Mouse (Mus musculus) heart, adult 18-20 months (tissue): Measurements from ENCODE around the gene Dgka. TPM values are rescaled to one million over a fixed set of nuclear protein-coding genes. Genes with fewer than 3 reads are reported as not detected.
A peak's percentile ranks its signal among the peaks of the same experiment; 100 is the strongest.
"Not testable (repeated sequence)": the region's sequence is repeated elsewhere in the genome, so short reads cannot be mapped to it uniquely, and the experiment has no call there.

Experiments used
- DNase-seq, 2 experiments: peaks; one replicate each; pipeline ENCODE4 v3.0.0; 2021 to 2022; ENCODE audit warnings: mixed read lengths in 1 of 2
- total RNA-seq, 2 experiments: library from RNA; stranded (reverse); gene quantifications; 2 replicates each; pipeline ENCODE4 v1.2.3; 2021

Gene Dgka
- total RNA-seq, 2 experiments from 2014 or later: 11.5 to 16.1 TPM

GRCm38 (mm10) chr10:128737435-128737834, 7.2 kb downstream of the Dgka start:
- DNase-seq: peak in 1 of 2 experiments; percentile 7

GRCm38 (mm10) chr10:128731992-128732391, 12.7 kb downstream of the Dgka start:
- no peak for DNase-seq

- DNase-seq: peak; percentile 68 to 86
Observed at GRCm38 (mm10) chr10:128731002-128731433, 13.6 kb downstream of the Dgka start.

GRCm38 (mm10) chr10:128728059-128728458, 16.6 kb downstream of the Dgka start:
- DNase-seq: no peak

GRCm38 (mm10) chr10:128725466-128725865, 19.2 kb downstream of the Dgka start:
- not testable (repeated sequence) for DNase-seq

- no peak for DNase-seq
Observed at GRCm38 (mm10) chr10:128715559-128716537, 28.8 kb downstream of the Dgka start.

GRCm38 (mm10) chr10:128711318-128711717, 33.3 kb downstream of the Dgka start:
- DNase-seq: not testable (repeated sequence)

GRCm38 (mm10) chr10:128705317-128705693, 39.4 kb downstream of the Dgka start:
- DNase-seq: no peak

GRCm38 (mm10) chr10:128704491-128705316, 40.0 kb downstream of the Dgka start, which contains the start of gene Cdk2:
Cdk2 (minus strand) TSS chr10:128705031.
- DNase-seq: peak; percentile 94 to 96

GRCm38 (mm10) chr10:128703895-128704294, 40.8 kb downstream of the Dgka start, which contains the start of gene Pmel:
Pmel (plus strand) TSS chr10:128704195.
- DNase-seq: no peak

- DNase-seq: no peak
Observed at GRCm38 (mm10) chr10:128702328-128703007, 42.2 kb downstream of the Dgka start.

GRCm38 (mm10) chr10:128700712-128701111, 43.9 kb downstream of the Dgka start:
- no peak for DNase-seq

GRCm38 (mm10) chr10:128699611-128700010, 45.0 kb downstream of the Dgka start:
- DNase-seq: no peak

GRCm38 (mm10) chr10:128699006-128699405, 45.6 kb downstream of the Dgka start:
- DNase-seq: no peak

- no peak for DNase-seq
Observed at GRCm38 (mm10) chr10:128697072-128697725, 47.5 kb downstream of the Dgka start.

GRCm38 (mm10) chr10:128695992-128696807, 48.5 kb downstream of the Dgka start, which contains the start of gene Rab5b:
Rab5b (minus strand) TSS chr10:128696264.
- peak; percentile 100 for DNase-seq

- no peak for DNase-seq
Observed at GRCm38 (mm10) chr10:128695411-128695991, 49.2 kb downstream of the Dgka start.

- DNase-seq: peak; percentile 42 to 53
Observed at GRCm38 (mm10) chr10:128674469-128675008, 70.1 kb downstream of the Dgka start.

GRCm38 (mm10) chr10:128673763-128674468, 70.7 kb downstream of the Dgka start, which contains the start of gene Suox:
Suox (minus strand) TSS chr10:128674073.
- DNase-seq: peak; percentile 89 to 91
